Mouse (Mus musculus): ENCODE data around the gene Mkrn1. TPM values are rescaled to one million over a fixed set of nuclear protein-coding genes. Genes with fewer than 3 reads are reported as not detected.

The Mkrn1 gene
- polyA plus RNA-seq, 1 experiment from 2014 or later, result 66.8 TPM

GRCm38 (mm10) chr6:39454616-39455015 is 34.4 kb upstream of the Mkrn1 start:
- 0 out of 2 replicates have a peak, but pooled peaks cover 5% of the 10 kb centered on the region for H3K4me1 ChIP-seq (replicated peaks; ENCODE audit: insufficient read depth, low read length)
- 35% methylated on average over 2 of the region's 2 CpGs for WGBS
- no peak overlapping the region for H3K4me3 ChIP-seq (replicated peaks; ENCODE audit: low read depth, low read length)
- H3K36me3 ChIP-seq (ENCODE audit: insufficient read depth, low read length), result no peaks in the 10 kb centered on the region
- DNase-seq (ENCODE audit: low spot score), result no peak
- H3K9ac ChIP-seq (ENCODE audit: low read depth, low read length), result no peak overlapping the region
- no peak for TF ChIP-seq CTCF (IDR thresholded peaks at IDR 0.05; ENCODE audit: low read depth)
- H3K27me3 ChIP-seq (ENCODE audit: insufficient read depth, low read length), result no peaks in the 10 kb centered on the region
- no peaks in the 10 kb centered on the region for H3K9me3 ChIP-seq (replicated peaks; ENCODE audit: low read length)
- H3K27ac ChIP-seq, result no peak overlapping the region
- H3K4me2 ChIP-seq (ENCODE audit: low read length), result no peak overlapping the region
- ATAC-seq (replicated peaks; ENCODE audit: low FRiP score, low read depth), result no peak

- Histone ChIP-seq H3K27me3 (ENCODE audit: insufficient read depth, low read length) (no peaks in the 10 kb centered on the region), H3K4me1 (replicated peaks; ENCODE audit: insufficient read depth, low read length) (0 out of 2 replicates have a peak, but pooled peaks cover 6% of the 10 kb centered on the region), H3K9me3 (replicated peaks; ENCODE audit: low read length) (no peaks in the 10 kb centered on the region), H3K27ac (no peak overlapping the region), H3K9ac (ENCODE audit: low read depth, low read length) (no peak overlapping the region), H3K4me2 (ENCODE audit: low read length) (no peak overlapping the region), H3K36me3 (ENCODE audit: insufficient read depth, low read length) (no peaks in the 10 kb centered on the region), H3K4me3 (replicated peaks; ENCODE audit: low read depth, low read length) (no peak overlapping the region)
- ATAC-seq (replicated peaks; ENCODE audit: low FRiP score, low read depth) (no peak), DNase-seq (ENCODE audit: low spot score) (no peak)
- WGBS, result 94% methylated on average over 4 of the region's 4 CpGs
- peak; percentile 33; the same call in 1 of the 2 replicates for TF ChIP-seq CTCF (IDR thresholded peaks at IDR 0.05; ENCODE audit: low read depth)
These were observed 33.3 kb upstream of the Mkrn1 start for GRCm38 (mm10) chr6:39453564-39453963.

- no peak overlapping the region for H3K4me2 ChIP-seq (ENCODE audit: low read length)
- no peaks in the 10 kb centered on the region for H3K27me3 ChIP-seq (ENCODE audit: insufficient read depth, low read length)
- DNase-seq (ENCODE audit: low spot score) (no peak), ATAC-seq (replicated peaks; ENCODE audit: low FRiP score, low read depth) (no peak)
- no peak overlapping the region for H3K4me3 ChIP-seq (replicated peaks; ENCODE audit: low read depth, low read length)
- no peaks in the 10 kb centered on the region for H3K9me3 ChIP-seq (replicated peaks; ENCODE audit: low read length)
- no peak overlapping the region for H3K9ac ChIP-seq (ENCODE audit: low read depth, low read length)
- WGBS, result 77% methylated on average over 3 of the region's 3 CpGs
- TF ChIP-seq CTCF (IDR thresholded peaks at IDR 0.05; ENCODE audit: low read depth), result peak; percentile 54; the same call in 1 of the 2 replicates
- H3K36me3 ChIP-seq (ENCODE audit: insufficient read depth, low read length), result no peaks in the 10 kb centered on the region
- no peak overlapping the region for H3K27ac ChIP-seq
- H3K4me1 ChIP-seq (replicated peaks; ENCODE audit: insufficient read depth, low read length), result 0 out of 2 replicates have a peak, but pooled peaks cover 6% of the 10 kb centered on the region
These were observed 30.8 kb upstream of the Mkrn1 start for GRCm38 (mm10) chr6:39451033-39451432.

- Histone ChIP-seq H3K4me1 (replicated peaks; ENCODE audit: insufficient read depth, low read length) (0 out of 2 replicates have a peak, but pooled peaks cover 6% of the 10 kb centered on the region), H3K4me3 (replicated peaks; ENCODE audit: low read depth, low read length) (no peak overlapping the region), H3K36me3 (ENCODE audit: insufficient read depth, low read length) (no peaks in the 10 kb centered on the region), H3K27me3 (ENCODE audit: insufficient read depth, low read length) (no peaks in the 10 kb centered on the region), H3K27ac (no peak overlapping the region), H3K9me3 (replicated peaks; ENCODE audit: low read length) (no peaks in the 10 kb centered on the region), H3K4me2 (ENCODE audit: low read length) (no peak overlapping the region), H3K9ac (ENCODE audit: low read depth, low read length) (no peak overlapping the region)
- no peak for TF ChIP-seq CTCF (IDR thresholded peaks at IDR 0.05; ENCODE audit: low read depth)
- DNase-seq (ENCODE audit: low spot score), result no peak
- WGBS, result 87% methylated on average over 4 of the region's 4 CpGs
- no peak for ATAC-seq (replicated peaks; ENCODE audit: low FRiP score, low read depth)
These were observed 30.3 kb upstream of the Mkrn1 start for GRCm38 (mm10) chr6:39450580-39450979.

- no peak for TF ChIP-seq CTCF (IDR thresholded peaks at IDR 0.05; ENCODE audit: low read depth)
- 44% methylated on average over 4 of the region's 4 CpGs for WGBS
These were observed 27.3 kb upstream of the Mkrn1 start for GRCm38 (mm10) chr6:39447429-39448185.

GRCm38 (mm10) chr6:39445801-39446572 is 25.7 kb upstream of the Mkrn1 start:
- H3K36me3 ChIP-seq (ENCODE audit: insufficient read depth, low read length), result no peaks in the 10 kb centered on the region
- no peak overlapping the region for H3K4me3 ChIP-seq (replicated peaks; ENCODE audit: low read depth, low read length)
- no peak overlapping the region for H3K27ac ChIP-seq
- no peaks in the 10 kb centered on the region for H3K27me3 ChIP-seq (ENCODE audit: insufficient read depth, low read length)
- 0 out of 2 replicates have a peak, but pooled peaks have one; percentile 16 for TF ChIP-seq CTCF (IDR thresholded peaks at IDR 0.05; ENCODE audit: low read depth)
- H3K9ac ChIP-seq (ENCODE audit: low read depth, low read length), result no peak overlapping the region
- ATAC-seq (replicated peaks; ENCODE audit: low FRiP score, low read depth), result no peak
- 0 out of 2 replicates have a peak, but pooled peaks cover 3% of the 10 kb centered on the region for H3K4me1 ChIP-seq (replicated peaks; ENCODE audit: insufficient read depth, low read length)
- WGBS, result 37% methylated on average over 19 of the region's 19 CpGs
- DNase-seq (ENCODE audit: low spot score), result no peak
- H3K4me2 ChIP-seq (ENCODE audit: low read length), result peak overlapping the region; percentile 31; the same call in 1 of the 2 replicates
- H3K9me3 ChIP-seq (replicated peaks; ENCODE audit: low read length), result no peaks in the 10 kb centered on the region

More at GRCm38 (mm10) chr6:39447429-39448185, 27.3 kb upstream of the Mkrn1 start:
- Histone ChIP-seq H3K27me3 (ENCODE audit: insufficient read depth, low read length) (no peaks in the 10 kb centered on the region), H3K36me3 (ENCODE audit: insufficient read depth, low read length) (no peaks in the 10 kb centered on the region), H3K4me3 (replicated peaks; ENCODE audit: low read depth, low read length) (no peak overlapping the region), H3K4me1 (replicated peaks; ENCODE audit: insufficient read depth, low read length) (0 out of 2 replicates have a peak, but pooled peaks cover 3% of the 10 kb centered on the region), H3K9me3 (replicated peaks; ENCODE audit: low read length) (no peaks in the 10 kb centered on the region), H3K27ac (no peak overlapping the region), H3K4me2 (ENCODE audit: low read length) (no peak overlapping the region), H3K9ac (ENCODE audit: low read depth, low read length) (no peak overlapping the region)
- ATAC-seq (replicated peaks; ENCODE audit: low FRiP score, low read depth) (no peak), DNase-seq (ENCODE audit: low spot score) (no peak)

All from kidney, postnatal 0 days (tissue).